Mouse (Mus musculus): ENCODE results near the gene Slc9a6.

The Slc9a6 gene

DNA sequence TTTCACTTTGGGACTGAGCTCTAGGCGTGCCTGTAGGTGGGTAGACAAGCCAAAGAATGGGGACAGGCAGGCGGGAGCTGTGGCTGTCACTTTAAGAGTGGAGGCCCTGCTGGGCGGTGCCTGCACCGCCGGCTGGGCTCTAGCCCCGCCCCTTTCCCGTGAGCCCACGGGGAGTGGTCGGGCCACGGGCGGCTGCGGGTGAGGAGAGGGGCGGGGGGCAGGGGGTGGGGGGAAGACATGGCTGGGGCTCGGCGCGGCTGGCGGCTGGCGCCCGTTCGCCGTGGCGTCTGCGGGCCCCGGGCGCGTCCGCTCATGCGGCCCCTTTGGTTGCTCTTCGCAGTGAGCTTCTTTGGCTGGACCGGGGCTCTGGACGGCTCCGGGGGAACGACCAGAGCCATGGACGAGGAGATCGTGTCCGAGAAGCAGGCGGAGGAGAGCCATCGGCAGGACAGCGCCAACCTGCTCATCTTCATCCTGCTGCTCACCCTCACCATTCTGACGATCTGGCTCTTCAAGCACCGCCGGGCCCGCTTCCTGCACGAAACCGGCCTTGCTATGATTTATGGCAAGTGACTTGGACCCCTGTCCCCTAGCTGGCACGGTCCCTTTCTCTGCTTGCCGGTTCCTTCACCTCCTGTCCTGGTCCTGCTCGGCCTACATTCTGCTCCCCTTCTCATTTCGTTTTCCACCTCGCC lies at the start of gene Slc9a6:
Gene Slc9a6 (plus strand): TSS at position 135 of the 695 bp plus-strand sequence.
- DNase-seq (ENCODE audit: extremely low spot score, low read depth, low spot score), result no peak

DNA sequence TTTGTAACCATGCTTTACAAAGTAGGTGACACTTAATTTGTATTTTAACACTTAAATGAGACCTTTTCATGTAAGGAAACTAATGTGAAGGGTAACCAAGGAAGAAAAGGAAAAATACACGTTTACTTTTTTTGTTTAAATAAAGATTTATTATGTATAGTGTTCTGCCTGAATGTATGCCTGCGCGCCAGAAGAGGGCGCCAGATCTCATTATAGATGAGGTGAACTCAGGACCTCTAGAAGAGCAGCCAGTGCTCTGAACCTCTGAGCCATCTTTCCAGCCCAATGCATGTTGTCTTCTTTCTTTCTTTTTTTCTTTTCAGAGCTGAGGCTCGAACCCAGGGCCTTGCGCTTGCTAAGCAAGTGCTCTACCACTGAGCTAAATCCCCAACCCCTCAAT lies 37.1 kb upstream of the Slc9a6 start:
- no peak for DNase-seq (ENCODE audit: extremely low spot score, low read depth, low spot score)

DNA sequence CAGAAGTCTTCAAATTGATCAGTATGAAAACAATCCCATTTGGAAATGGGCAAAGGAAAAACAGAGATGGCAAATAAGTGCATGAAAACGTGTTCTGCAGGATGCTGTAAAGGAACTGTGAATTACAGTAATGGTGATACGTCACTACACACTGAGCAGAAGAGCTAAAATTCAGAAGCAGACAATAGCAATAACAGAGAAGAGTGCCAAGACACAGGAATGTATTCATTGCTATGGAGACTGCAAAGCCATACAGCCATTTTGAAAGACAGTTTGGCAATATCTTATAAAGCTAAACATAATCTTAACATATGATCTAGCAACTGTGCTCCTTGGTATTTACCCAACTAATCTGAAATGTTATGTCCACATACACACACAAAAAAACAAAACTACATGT lies 31.4 kb upstream of the Slc9a6 start:
- no peak for DNase-seq (ENCODE audit: extremely low spot score, low read depth, low spot score)

GRCm38 (mm10) chrX:56597219-56597886 lies 12.2 kb upstream of the Slc9a6 start:
- DNase-seq (ENCODE audit: extremely low spot score, low read depth, low spot score), result no peak

GRCm38 (mm10) chrX:56597887-56598640 lies 11.5 kb upstream of the Slc9a6 start, which contains the start of gene Mmgt1:
Gene Mmgt1, minus strand, starts transcription at chrX:56598069.
- peak; percentile 74 for DNase-seq (ENCODE audit: extremely low spot score, low read depth, low spot score)

- DNase-seq (ENCODE audit: extremely low spot score, low read depth, low spot score), result no peak
Measured at GRCm38 (mm10) chrX:56606536-56606935, 3.0 kb upstream of the Slc9a6 start.

- DNase-seq (ENCODE audit: extremely low spot score, low read depth, low spot score), result no peak
Measured at GRCm38 (mm10) chrX:56607032-56607710, 2.4 kb upstream of the Slc9a6 start.

DNA sequence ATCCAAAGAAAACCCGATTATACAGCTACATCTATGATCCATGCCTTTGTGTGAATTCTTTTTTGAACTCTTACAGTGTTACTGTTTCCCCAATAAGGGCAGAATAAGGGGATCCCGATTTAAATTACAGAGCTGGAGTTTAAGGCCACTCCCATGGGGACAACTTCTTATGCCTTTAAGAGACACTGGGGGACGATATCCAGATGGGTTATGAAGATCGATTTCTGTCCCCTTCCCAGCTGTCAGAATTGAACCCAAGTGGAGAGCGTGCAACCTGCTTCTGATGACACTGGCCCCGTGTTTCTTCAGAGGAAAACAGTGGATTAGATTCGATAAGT lies 303 bp upstream of the Slc9a6 start:
- DNase-seq (ENCODE audit: extremely low spot score, low read depth, low spot score), result no peak

GRCm38 (mm10) chrX:56610318-56610694 lies 749 bp downstream of the Slc9a6 start:
- no peak for DNase-seq (ENCODE audit: extremely low spot score, low read depth, low spot score)

DNA sequence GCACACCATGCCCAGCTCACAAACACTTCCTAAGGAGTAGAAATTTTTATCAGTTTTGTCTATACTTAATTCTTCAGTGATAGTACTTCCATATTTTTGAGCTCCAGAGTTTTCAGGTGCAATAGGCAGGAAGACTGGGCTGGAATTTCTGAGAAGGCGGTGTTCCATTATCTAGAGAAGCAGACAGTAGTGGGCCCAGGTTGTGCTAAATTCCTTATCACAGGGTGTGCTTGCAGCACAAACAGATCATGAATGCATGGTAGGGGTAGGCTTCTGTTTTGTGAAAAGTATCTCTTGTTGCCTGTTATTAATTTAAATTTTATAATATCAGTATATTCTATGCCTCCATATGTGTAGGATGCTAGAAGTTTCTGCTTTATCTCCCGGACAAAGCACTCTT lies 5.7 kb downstream of the Slc9a6 start:
- DNase-seq (ENCODE audit: extremely low spot score, low read depth, low spot score), result no peak

- no peak for DNase-seq (ENCODE audit: extremely low spot score, low read depth, low spot score)
Measured at GRCm38 (mm10) chrX:56636185-56636584, 26.6 kb downstream of the Slc9a6 start.

DNA sequence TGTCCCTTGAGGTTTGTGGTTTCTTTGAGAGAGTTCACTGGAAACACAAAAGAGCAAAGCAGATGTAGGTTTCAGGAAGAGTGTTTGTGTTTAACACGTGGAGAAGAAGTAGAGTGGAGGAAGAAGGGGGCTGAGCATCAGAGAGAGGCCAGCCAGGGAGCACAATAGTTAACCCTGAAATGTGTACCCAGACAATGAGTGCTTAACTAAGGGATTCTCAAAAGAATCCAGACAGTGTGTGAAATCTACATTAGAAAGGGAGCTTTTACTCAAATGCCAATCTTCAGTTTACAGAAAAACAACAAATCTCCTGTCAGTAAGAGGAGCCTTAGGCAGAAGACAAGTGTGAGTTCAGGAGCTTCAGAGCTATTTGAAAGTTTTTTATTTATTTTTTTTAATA lies 30.5 kb downstream of the Slc9a6 start:
- no peak for DNase-seq (ENCODE audit: extremely low spot score, low read depth, low spot score)

- DNase-seq (ENCODE audit: extremely low spot score, low read depth, low spot score), result peak; percentile 28
Measured at GRCm38 (mm10) chrX:56649549-56650354, 40.2 kb downstream of the Slc9a6 start.

- no peak for DNase-seq (ENCODE audit: extremely low spot score, low read depth, low spot score)
Measured at GRCm38 (mm10) chrX:56650355-56650652, 40.7 kb downstream of the Slc9a6 start.

- no peak for DNase-seq (ENCODE audit: extremely low spot score, low read depth, low spot score)
Measured at GRCm38 (mm10) chrX:56650885-56651284, 41.3 kb downstream of the Slc9a6 start.

DNA sequence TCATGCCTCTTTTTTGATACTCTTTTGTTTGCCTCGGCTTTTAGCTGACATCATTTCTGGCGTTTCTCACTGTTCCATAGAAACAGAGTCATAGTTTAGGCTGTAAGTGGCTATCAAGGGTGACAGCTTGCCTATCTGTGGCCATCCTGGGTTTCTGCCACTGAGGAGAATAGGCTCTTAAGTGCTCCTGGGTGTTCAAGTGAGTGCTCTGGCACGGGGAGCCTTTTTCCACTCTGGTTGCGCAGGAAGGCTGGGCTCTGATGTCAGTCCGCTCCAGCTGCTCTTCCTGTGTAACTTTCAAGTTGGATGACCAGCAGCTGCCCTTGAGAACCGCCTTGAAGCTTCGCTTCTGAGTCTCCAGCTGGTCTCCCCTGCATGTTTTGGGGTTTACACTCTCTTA lies 42.2 kb downstream of the Slc9a6 start:
- no peak for DNase-seq (ENCODE audit: extremely low spot score, low read depth, low spot score)

DNA sequence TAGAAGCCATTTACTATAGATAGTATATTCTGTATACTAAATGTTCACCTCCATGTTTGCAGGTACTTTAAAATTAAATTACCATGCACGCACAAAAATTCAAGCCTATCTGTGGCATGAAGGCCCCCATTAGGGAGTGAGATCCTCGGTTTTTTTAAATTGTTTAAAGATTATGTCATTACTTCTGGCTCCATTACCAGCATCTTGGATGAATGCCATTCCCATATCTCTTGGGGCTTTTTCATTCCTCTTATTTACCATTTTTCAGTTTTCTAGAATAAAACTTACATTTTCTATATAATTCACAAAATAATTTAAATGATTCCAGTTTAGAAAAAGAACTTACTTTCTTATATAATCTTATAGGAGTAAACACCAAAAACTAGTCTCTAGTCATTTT lies 46.1 kb downstream of the Slc9a6 start:
- DNase-seq (ENCODE audit: extremely low spot score, low read depth, low spot score), result no peak

GRCm38 (mm10) chrX:56659286-56659685 lies 49.7 kb downstream of the Slc9a6 start:
- no peak for DNase-seq (ENCODE audit: extremely low spot score, low read depth, low spot score)

DNA sequence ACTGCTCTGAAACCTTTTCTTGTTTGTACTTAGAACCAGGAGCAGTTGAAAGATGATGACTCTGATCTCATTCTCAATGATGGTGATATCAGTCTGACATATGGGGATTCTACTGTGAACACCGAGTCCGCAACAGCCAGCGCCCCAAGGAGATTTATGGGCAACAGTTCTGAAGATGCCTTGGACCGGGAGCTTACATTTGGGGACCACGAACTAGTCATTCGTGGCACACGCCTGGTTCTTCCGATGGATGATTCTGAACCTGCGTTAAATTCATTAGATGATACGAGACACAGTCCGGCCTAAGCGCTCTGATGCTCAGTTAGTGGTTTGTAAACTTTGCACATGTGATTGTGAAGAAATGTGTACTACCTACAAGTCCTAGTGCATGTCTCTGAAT lies 51.6 kb downstream of the Slc9a6 start:
- no peak for DNase-seq (ENCODE audit: extremely low spot score, low read depth, low spot score)

- DNase-seq (ENCODE audit: extremely low spot score, low read depth, low spot score), result no peak
Measured at GRCm38 (mm10) chrX:56662316-56662715, 52.8 kb downstream of the Slc9a6 start.

DNA sequence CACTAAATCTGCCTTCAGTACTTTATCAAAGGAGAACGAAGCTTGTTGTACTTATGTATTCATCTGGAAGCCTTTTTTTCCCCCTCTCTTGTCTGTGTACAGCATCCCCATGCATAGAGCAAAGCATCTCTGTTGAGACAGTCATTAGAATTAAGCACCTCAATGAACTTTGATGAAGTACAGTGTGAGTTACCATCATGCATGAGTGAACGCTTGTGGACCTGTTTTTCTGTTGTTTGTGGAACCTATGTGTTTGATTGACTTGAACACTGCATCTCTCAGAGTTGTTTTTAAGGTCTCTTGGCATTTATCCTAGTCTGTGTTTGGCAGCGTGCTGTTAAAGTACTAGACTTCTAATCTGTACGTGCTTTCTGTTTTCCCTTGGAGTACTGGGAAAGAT lies 53.8 kb downstream of the Slc9a6 start:
- DNase-seq (ENCODE audit: extremely low spot score, low read depth, low spot score), result no peak
